Mouse (Mus musculus): ENCODE results near the gene Alkbh3.

Alkbh3 gene

GRCm38 (mm10) chr2:94010335-94011291, at the start of gene Alkbh3:
Gene Alkbh3 (minus strand): TSS chr2:94010807.
- DNase-seq (ENCODE audit: low read depth, low spot score), result peak; percentile 97

GRCm38 (mm10) chr2:94059459-94059858, 48.9 kb upstream of the Alkbh3 start:
- DNase-seq (ENCODE audit: low read depth, low spot score), result peak; percentile 48

- DNase-seq (ENCODE audit: low read depth, low spot score), result peak; percentile 67
Measured at GRCm38 (mm10) chr2:94054813-94055212, 44.2 kb upstream of the Alkbh3 start.

- no peak for DNase-seq (ENCODE audit: low read depth, low spot score)
Measured at GRCm38 (mm10) chr2:94051952-94052351, 41.3 kb upstream of the Alkbh3 start.

- no peak for DNase-seq (ENCODE audit: low read depth, low spot score)
Measured at GRCm38 (mm10) chr2:94050901-94051300, 40.3 kb upstream of the Alkbh3 start.

GRCm38 (mm10) chr2:94049471-94050176, 39.0 kb upstream of the Alkbh3 start:
- DNase-seq (ENCODE audit: low read depth, low spot score), result no peak

- no peak for DNase-seq (ENCODE audit: low read depth, low spot score)
Measured at GRCm38 (mm10) chr2:94048733-94049470, 38.3 kb upstream of the Alkbh3 start.

- no peak for DNase-seq (ENCODE audit: low read depth, low spot score)
Measured at GRCm38 (mm10) chr2:94048271-94048670, 37.7 kb upstream of the Alkbh3 start.

GRCm38 (mm10) chr2:94045411-94046090, 34.9 kb upstream of the Alkbh3 start:
- no peak for DNase-seq (ENCODE audit: low read depth, low spot score)

- no peak for DNase-seq (ENCODE audit: low read depth, low spot score)
Measured at GRCm38 (mm10) chr2:94044174-94044573, 33.6 kb upstream of the Alkbh3 start.

GRCm38 (mm10) chr2:94043662-94044061, 33.1 kb upstream of the Alkbh3 start:
- peak; percentile 70 for DNase-seq (ENCODE audit: low read depth, low spot score)

GRCm38 (mm10) chr2:94042461-94042860, 31.9 kb upstream of the Alkbh3 start:
- DNase-seq (ENCODE audit: low read depth, low spot score), result no peak

GRCm38 (mm10) chr2:94040391-94041125, 30.0 kb upstream of the Alkbh3 start:
- peak; percentile 91 for DNase-seq (ENCODE audit: low read depth, low spot score)

- DNase-seq (ENCODE audit: low read depth, low spot score), result peak; percentile 70
Measured at GRCm38 (mm10) chr2:94035428-94036331, 25.1 kb upstream of the Alkbh3 start.

- no peak for DNase-seq (ENCODE audit: low read depth, low spot score)
Measured at GRCm38 (mm10) chr2:94030602-94031001, 20.0 kb upstream of the Alkbh3 start.

- DNase-seq (ENCODE audit: low read depth, low spot score), result no peak
Measured at GRCm38 (mm10) chr2:94024637-94025036, 14.0 kb upstream of the Alkbh3 start.

- DNase-seq (ENCODE audit: low read depth, low spot score), result peak; percentile 88
Measured at GRCm38 (mm10) chr2:94002331-94002730, 8.3 kb downstream of the Alkbh3 start.

- DNase-seq (ENCODE audit: low read depth, low spot score), result no peak
Measured at GRCm38 (mm10) chr2:94001918-94002317, 8.7 kb downstream of the Alkbh3 start.

GRCm38 (mm10) chr2:94001411-94001810, 9.2 kb downstream of the Alkbh3 start:
- peak; percentile 88 for DNase-seq (ENCODE audit: low read depth, low spot score)

GRCm38 (mm10) chr2:93996254-93996653, 14.4 kb downstream of the Alkbh3 start, which contains the start of gene Gm27027:
Gene Gm27027 (minus strand): TSS chr2:93996354.
- no peak for DNase-seq (ENCODE audit: low read depth, low spot score)

Measured in R1 (cell line).